Mouse (Mus musculus) ES-Bruce4 (cell line): ENCODE data around the gene Aqp7. TPM values are rescaled to one million over a fixed set of nuclear protein-coding genes. Genes with fewer than 3 reads are reported as not detected.

Experiments
- H3K27ac ChIP-seq: 2 replicates; pipeline ENCODE4 v1.5.1; 2012; ENCODE audit warnings: low read length, inconsistent platforms; ENCODE audit not compliant: insufficient read depth
- H3K27me3 ChIP-seq: 2 replicates; pipeline ENCODE4 v1.6.1; 2012; ENCODE audit warnings: mild to moderate bottlenecking, low read length, inconsistent platforms; ENCODE audit not compliant: control insufficient read depth, poor library complexity, insufficient read depth, severe bottlenecking
- H3K36me3 ChIP-seq: 2 replicates; pipeline ENCODE4 v1.6.1; 2012; ENCODE audit warnings: inconsistent platforms, mild to moderate bottlenecking, low read length, moderate library complexity; ENCODE audit not compliant: control insufficient read depth, poor library complexity, insufficient read depth, severe bottlenecking
- H3K4me1 ChIP-seq: one replicate; pipeline ENCODE4 v1.8.1; 2011; ENCODE audit warnings: low read length; ENCODE audit not compliant: control insufficient read depth, insufficient read depth
- H3K4me3 ChIP-seq: 2 replicates; pipeline ENCODE4 v1.5.1; 2011; ENCODE audit warnings: low read depth, mild to moderate bottlenecking, low read length
- H3K9ac ChIP-seq: 2 replicates; pipeline ENCODE4 v1.6.1; 2012; ENCODE audit warnings: low read depth, mild to moderate bottlenecking, inconsistent platforms; ENCODE audit not compliant: poor library complexity, severe bottlenecking
- H3K9me3 ChIP-seq: replicated peaks from 2 replicates; pipeline ENCODE4 v1.6.1; 2012; ENCODE audit warnings: mild to moderate bottlenecking, low read length, inconsistent platforms; ENCODE audit not compliant: control insufficient read depth, poor library complexity, insufficient read depth, severe bottlenecking
- CTCF ChIP-seq: IDR thresholded peaks from one replicate; pipeline ENCODE4 v1.8.1; 2011; ENCODE audit warnings: low read depth, low read length
- EP300 ChIP-seq: IDR thresholded peaks from 2 replicates; pipeline ENCODE4 v1.6.1; 2011; ENCODE audit warnings: low read depth, low read length; ENCODE audit not compliant: insufficient read depth
- POLR2A ChIP-seq: IDR thresholded peaks from one replicate; pipeline ENCODE4 v1.8.1; 2011; ENCODE audit warnings: low read length; ENCODE audit not compliant: insufficient read depth
- polyA plus RNA-seq: library from polyadenylated mRNA; stranded (reverse); fragments of >200 nt; gene quantifications from 2 replicates; pipeline ENCODE4 v1.2.4, GENCODE M21; 2011; ENCODE audit warnings: low read depth; ENCODE audit not compliant: missing spikeins, insufficient read depth, insufficient read length

The Aqp7 gene
- polyA plus RNA-seq, 1 experiment, result not detected

DNA sequence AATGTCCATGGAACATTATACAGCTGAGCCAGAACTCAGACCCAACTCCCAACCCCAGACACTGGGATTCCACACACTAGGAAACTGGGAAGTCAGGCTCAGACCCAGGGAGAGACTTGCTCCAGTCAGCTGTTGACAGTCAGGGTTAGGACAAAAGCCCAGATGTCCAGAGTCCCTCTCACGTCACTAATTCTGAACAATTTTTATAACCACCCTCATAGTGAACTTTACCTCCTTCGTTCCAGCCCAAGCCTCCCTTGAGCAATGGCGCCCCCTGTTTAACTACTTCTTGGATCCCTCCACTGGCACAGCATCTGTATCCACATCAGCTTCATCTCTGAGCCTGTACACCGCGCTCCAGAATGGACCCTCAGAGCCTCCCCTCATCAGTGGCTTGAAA, 4.0 kb downstream of the Aqp7 start:
- Histone ChIP-seq H3K4me3 (no peak overlapping the region), H3K27ac (no peak overlapping the region), H3K9me3 (no peaks in the 10 kb centered on the region), H3K36me3 (no peaks in the 10 kb centered on the region), H3K27me3 (no peaks in the 10 kb centered on the region), H3K9ac (no peak overlapping the region), H3K4me1 (no peaks in the 10 kb centered on the region)
- peak; percentile 38 for TF ChIP-seq CTCF
- TF ChIP-seq EP300, result no peak
- TF ChIP-seq POLR2A, result no peak

- Histone ChIP-seq H3K4me3 (no peak overlapping the region), H3K27me3 (no peaks in the 10 kb centered on the region), H3K4me1 (no peaks in the 10 kb centered on the region), H3K36me3 (no peaks in the 10 kb centered on the region), H3K9me3 (no peaks in the 10 kb centered on the region), H3K27ac (no peak overlapping the region), H3K9ac (no peak overlapping the region)
- TF ChIP-seq POLR2A (no peak), CTCF (no peak), EP300 (no peak)
Measured at GRCm38 (mm10) chr4:41042880-41043279, 5.1 kb downstream of the Aqp7 start.

DNA sequence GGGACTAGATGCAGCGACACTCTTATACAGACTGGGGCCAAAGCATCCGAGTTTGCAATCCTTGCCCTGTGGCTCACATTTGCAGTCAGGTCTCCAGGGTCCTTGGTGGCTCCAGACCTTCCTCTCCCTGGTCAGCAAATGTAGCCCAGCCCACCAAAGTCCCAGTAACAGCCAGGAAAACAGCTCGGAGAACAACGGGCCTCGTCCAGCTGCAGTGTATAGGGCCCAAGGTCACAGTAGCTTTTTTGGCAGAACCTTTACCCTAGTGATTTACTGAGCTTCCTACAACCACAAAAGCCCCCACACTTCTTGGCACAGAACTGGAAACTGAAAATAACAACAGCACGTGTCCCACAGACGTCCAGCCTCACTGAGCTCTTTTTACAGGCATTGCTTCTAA, 7.0 kb downstream of the Aqp7 start:
- no peak overlapping the region for H3K27ac ChIP-seq
- TF ChIP-seq CTCF (no peak), EP300 (no peak), POLR2A (no peak)
- H3K4me1 ChIP-seq, result no peaks in the 10 kb centered on the region
- H3K9me3 ChIP-seq, result no peaks in the 10 kb centered on the region
- H3K4me3 ChIP-seq, result no peak overlapping the region
- no peak overlapping the region for H3K9ac ChIP-seq
- no peaks in the 10 kb centered on the region for H3K36me3 ChIP-seq
- H3K27me3 ChIP-seq, result no peaks in the 10 kb centered on the region

GRCm38 (mm10) chr4:41037942-41038341, 10.0 kb downstream of the Aqp7 start:
- Histone ChIP-seq H3K27ac (no peak overlapping the region), H3K36me3 (no peaks in the 10 kb centered on the region), H3K4me1 (no peaks in the 10 kb centered on the region), H3K9me3 (no peaks in the 10 kb centered on the region), H3K27me3 (no peaks in the 10 kb centered on the region), H3K9ac (no peak overlapping the region), H3K4me3 (no peak overlapping the region)
- TF ChIP-seq POLR2A (no peak), CTCF (no peak), EP300 (no peak)

- peaks cover 9% of the 10 kb centered on the region for H3K4me1 ChIP-seq
- TF ChIP-seq CTCF (no peak), POLR2A (no peak)
- no peaks in the 10 kb centered on the region for H3K9me3 ChIP-seq
- H3K9ac ChIP-seq, result no peak overlapping the region
- H3K27me3 ChIP-seq, result no peaks in the 10 kb centered on the region
- H3K4me3 ChIP-seq, result no peak overlapping the region
- H3K36me3 ChIP-seq, result no peaks in the 10 kb centered on the region
- no peak overlapping the region for H3K27ac ChIP-seq
Measured at GRCm38 (mm10) chr4:41031242-41031641, 16.7 kb downstream of the Aqp7 start.

GRCm38 (mm10) chr4:41029372-41029771, 18.6 kb downstream of the Aqp7 start:
- H3K9ac ChIP-seq, result no peak overlapping the region
- H3K9me3 ChIP-seq, result no peaks in the 10 kb centered on the region
- H3K27ac ChIP-seq, result no peak overlapping the region
- H3K36me3 ChIP-seq, result no peaks in the 10 kb centered on the region
- TF ChIP-seq EP300 (no peak), POLR2A (no peak), CTCF (no peak)
- peaks cover 9% of the 10 kb centered on the region for H3K4me1 ChIP-seq
- H3K4me3 ChIP-seq, result no peak overlapping the region
- no peaks in the 10 kb centered on the region for H3K27me3 ChIP-seq
